Mouse (Mus musculus): ENCODE results near the gene Vcam1.

Vcam1 gene

GRCm38 (mm10) chr3:116080939-116081676 is 48.4 kb downstream of the Vcam1 start:
- DNase-seq, result no peak

GRCm38 (mm10) chr3:116080166-116080788 is 49.2 kb downstream of the Vcam1 start:
- no peak for DNase-seq

GRCm38 (mm10) chr3:116078490-116078889 is 51.0 kb downstream of the Vcam1 start:
- DNase-seq, result peak; percentile 53

- DNase-seq, result no peak
Measured at GRCm38 (mm10) chr3:116076739-116077138, 52.7 kb downstream of the Vcam1 start.

GRCm38 (mm10) chr3:116072584-116072983 is 56.9 kb downstream of the Vcam1 start:
- no peak for DNase-seq

- no peak for DNase-seq
Measured at GRCm38 (mm10) chr3:116062141-116062540, 67.3 kb downstream of the Vcam1 start.

- DNase-seq, result no peak
Measured at GRCm38 (mm10) chr3:116060320-116060719, 69.2 kb downstream of the Vcam1 start.
